Mouse (Mus musculus) adrenal gland (tissue): ENCODE results near the gene Csf2rb.

ENCODE experiments used
- intact Hi-C: fragments of 180-260 bp; cut with DNase I; formaldehyde crosslinking; loops from one replicate; pipeline ENCODE4 v1.15.1; 2025
- microRNA-seq, 2 experiments: library from miRNA; unstranded; fragments of <30 nt; microRNA quantifications; one replicate each; pipeline ENCODE4; 2019

Gene Csf2rb

GRCm38 (mm10) chr15:78374204-78374603 is 48.7 kb downstream of the Csf2rb start:
- intact Hi-C loops: no loop called here

- intact Hi-C loops: no loop called here
Observed at GRCm38 (mm10) chr15:78377859-78378258, 52.3 kb downstream of the Csf2rb start.

- intact Hi-C loops: no loop called here
Observed at GRCm38 (mm10) chr15:78378556-78378955, 53.0 kb downstream of the Csf2rb start.

- intact Hi-C loops: no loop called here
Observed at GRCm38 (mm10) chr15:78380208-78380607, 54.7 kb downstream of the Csf2rb start.

GRCm38 (mm10) chr15:78380741-78381140 is 55.2 kb downstream of the Csf2rb start:
- intact Hi-C loops: no loop called here

- intact Hi-C loops: no loop called here
Observed at GRCm38 (mm10) chr15:78382115-78382514, 56.6 kb downstream of the Csf2rb start.

GRCm38 (mm10) chr15:78383450-78384219 is 58.1 kb downstream of the Csf2rb start:
- intact Hi-C loops: no loop called here

- intact Hi-C loops: no loop called here
Observed at GRCm38 (mm10) chr15:78384220-78385116, 58.9 kb downstream of the Csf2rb start.

- intact Hi-C loops: no loop called here
Observed at GRCm38 (mm10) chr15:78385564-78385963, 60.0 kb downstream of the Csf2rb start.

- intact Hi-C loops: no loop called here
Observed at GRCm38 (mm10) chr15:78390855-78391254, 65.3 kb downstream of the Csf2rb start.

- intact Hi-C loops: no loop called here
Observed at GRCm38 (mm10) chr15:78395478-78395962, 70.0 kb downstream of the Csf2rb start, which contains the start of gene Tex33. Gene Tex33 (minus strand): TSS chr15:78395912.

- intact Hi-C loops: no loop called here
Observed at GRCm38 (mm10) chr15:78401345-78401744, 75.8 kb downstream of the Csf2rb start.

- intact Hi-C loops: no loop called here
Observed at GRCm38 (mm10) chr15:78401921-78402320, 76.4 kb downstream of the Csf2rb start.

GRCm38 (mm10) chr15:78402423-78402822 is 76.9 kb downstream of the Csf2rb start:
- intact Hi-C loops: no loop called here

- intact Hi-C loops: no loop called here
Observed at GRCm38 (mm10) chr15:78403301-78403741, 77.8 kb downstream of the Csf2rb start.

Small RNA genes within 50 kb of the gene (microRNA-seq; reads per million reads assigned to microRNA genes)
- 0 reads per million in 2 experiments for gene Mir7676-1
- gene Mir7676-2: 0 reads per million in 2 experiments
